Mouse (Mus musculus) naive thymus-derived CD4-positive, alpha-beta T cell, adult 2 months (primary cell): ENCODE measurements around the gene Greb1.

Source experiments
- DNase-seq: peaks from one replicate; pipeline ENCODE4 v3.0.0-alpha.2; 2011; ENCODE audit warnings: low read depth

Greb1 gene

DNA sequence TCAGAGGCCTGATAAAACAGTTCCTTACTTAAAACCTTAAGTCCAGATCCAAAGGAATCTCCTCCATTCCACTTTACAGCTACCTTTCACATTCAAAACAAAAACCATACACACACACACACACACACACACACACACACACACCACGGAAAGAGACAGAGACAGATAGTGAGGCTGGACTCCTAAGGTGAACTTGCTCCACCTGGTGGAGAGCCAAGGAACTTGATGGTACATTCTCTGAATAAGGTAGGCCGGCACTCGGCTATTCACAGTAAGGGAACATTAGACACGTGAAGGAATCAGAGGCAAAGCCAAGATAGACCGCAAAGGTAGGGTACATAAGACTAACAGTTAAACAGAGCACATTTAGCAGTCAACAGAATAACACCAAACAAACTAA lies 4.8 kb upstream of the Greb1 start:
- peak; percentile 86 for DNase-seq

GRCm38 (mm10) chr12:16803956-16804430 lies 3.3 kb upstream of the Greb1 start:
- DNase-seq = no peak

- DNase-seq = no peak
These were observed 2.7 kb upstream of the Greb1 start for GRCm38 (mm10) chr12:16803237-16803955.

GRCm38 (mm10) chr12:16800959-16801315 lies 251 bp upstream of the Greb1 start:
- no peak for DNase-seq

GRCm38 (mm10) chr12:16799928-16800258 lies 793 bp downstream of the Greb1 start:
- no peak for DNase-seq

- no peak for DNase-seq
These were observed 1.8 kb downstream of the Greb1 start for GRCm38 (mm10) chr12:16798894-16799293.

- no peak for DNase-seq
These were observed 4.9 kb downstream of the Greb1 start for GRCm38 (mm10) chr12:16795781-16796180.

- no peak for DNase-seq
These were observed 7.3 kb downstream of the Greb1 start for GRCm38 (mm10) chr12:16793371-16793770.

DNA sequence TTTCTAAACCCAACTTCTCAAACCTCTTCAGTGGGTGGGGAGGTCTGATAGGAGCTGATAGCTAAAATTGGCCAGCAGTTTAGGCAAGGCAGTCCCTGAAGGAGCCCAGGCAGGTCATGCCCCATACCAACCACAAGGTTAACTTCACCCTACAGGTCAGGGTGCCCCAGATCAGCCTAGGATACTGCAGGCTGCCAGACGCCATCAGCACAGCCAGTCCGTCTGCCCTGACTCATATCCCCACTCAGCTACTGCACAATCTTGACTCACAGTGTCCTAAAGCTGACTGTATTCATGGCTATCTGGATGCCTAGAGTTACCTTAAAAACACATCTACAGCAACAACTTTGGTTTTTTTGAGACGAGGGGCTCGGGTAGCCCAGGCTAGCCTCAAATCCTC lies 10.2 kb downstream of the Greb1 start:
- DNase-seq = no peak

- DNase-seq = no peak
These were observed 10.9 kb downstream of the Greb1 start for GRCm38 (mm10) chr12:16789756-16790155.

GRCm38 (mm10) chr12:16789199-16789598 lies 11.5 kb downstream of the Greb1 start:
- no peak for DNase-seq

GRCm38 (mm10) chr12:16788600-16788999 lies 12.1 kb downstream of the Greb1 start:
- no peak for DNase-seq

GRCm38 (mm10) chr12:16781034-16781746 lies 19.5 kb downstream of the Greb1 start:
- DNase-seq = no peak

- no peak for DNase-seq
These were observed 20.4 kb downstream of the Greb1 start for GRCm38 (mm10) chr12:16780320-16780719.

GRCm38 (mm10) chr12:16779165-16779564 lies 21.5 kb downstream of the Greb1 start:
- no peak for DNase-seq

- no peak for DNase-seq
These were observed 22.2 kb downstream of the Greb1 start for GRCm38 (mm10) chr12:16778523-16778922.

- DNase-seq = no peak
These were observed 25.3 kb downstream of the Greb1 start for GRCm38 (mm10) chr12:16775351-16775750.

DNA sequence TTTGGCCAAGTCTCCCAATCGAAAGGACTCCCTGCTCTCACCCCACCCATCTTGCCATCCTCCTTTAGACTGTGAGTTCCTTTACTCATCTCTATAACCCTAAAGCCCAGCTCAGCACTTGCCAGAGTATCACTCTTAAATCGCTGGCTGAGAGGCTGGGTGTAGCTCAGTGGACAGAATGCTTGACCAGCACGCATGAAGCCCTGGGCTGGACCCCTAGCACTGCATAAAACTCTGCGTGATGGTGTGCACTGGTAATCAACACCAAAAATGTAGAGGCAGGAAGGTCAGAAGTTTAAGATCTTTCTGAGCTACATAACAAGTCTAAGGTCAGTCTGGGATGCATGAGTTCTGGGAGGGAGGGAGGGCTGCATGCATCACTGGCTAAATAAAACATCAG lies 26.1 kb downstream of the Greb1 start:
- DNase-seq = no peak

GRCm38 (mm10) chr12:16769601-16770165 lies 31.0 kb downstream of the Greb1 start:
- DNase-seq = no peak

DNA sequence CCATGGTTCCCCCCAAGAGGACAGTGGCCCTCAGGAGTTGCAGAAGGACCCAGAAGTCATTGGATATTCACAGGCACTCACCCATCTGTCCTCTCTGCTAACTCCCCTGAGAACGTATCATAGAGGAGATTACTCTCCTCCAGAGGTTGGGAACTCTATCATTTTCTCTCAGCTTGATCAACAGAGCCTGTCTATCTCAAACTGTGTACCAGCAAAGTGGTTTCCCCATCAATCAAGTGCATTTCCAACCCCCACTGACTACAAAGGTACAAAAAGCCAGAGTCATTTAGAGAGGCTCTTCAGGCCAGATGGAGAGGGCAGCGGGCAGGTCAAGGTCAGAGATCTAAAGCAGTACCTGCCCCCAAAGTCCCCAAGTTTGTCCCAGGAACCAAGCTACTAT lies 32.0 kb downstream of the Greb1 start:
- no peak for DNase-seq

DNA sequence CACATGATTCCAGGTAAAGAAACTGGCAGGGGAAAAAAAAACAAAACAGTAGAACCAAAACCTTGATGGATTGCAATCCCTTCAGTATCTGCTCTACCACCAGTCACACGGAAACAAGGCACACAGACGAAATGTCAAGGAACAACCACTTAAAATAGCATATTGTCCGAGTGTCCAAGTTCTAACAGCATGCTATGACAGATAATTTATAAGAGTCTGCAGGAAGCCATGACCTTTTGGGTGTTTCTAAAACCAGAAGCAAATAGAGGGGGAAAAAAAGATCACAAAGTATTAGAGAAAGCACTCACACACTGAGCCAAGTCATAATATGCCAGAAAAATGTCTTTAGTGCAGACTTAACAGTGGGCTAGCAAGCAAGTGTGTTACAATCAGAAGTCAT lies 32.4 kb downstream of the Greb1 start:
- DNase-seq = no peak

- DNase-seq = no peak
These were observed 35.8 kb downstream of the Greb1 start for GRCm38 (mm10) chr12:16764776-16765445.
